Mouse (Mus musculus) layer of hippocampus, adult 8-10 months (tissue): ENCODE measurements around the gene Ak4. TPM values are rescaled to one million over a fixed set of nuclear protein-coding genes. Genes with fewer than 3 reads are reported as not detected.
"Not testable (repeated sequence)": the region's sequence is repeated elsewhere in the genome, so short reads cannot be mapped to it uniquely, and the experiment has no call there.

Experiments
- DNase-seq, 2 experiments: peaks; one replicate each; pipeline ENCODE4 v3.0.0; 2022; ENCODE audit warnings: low spot score in 2 of 2
- total RNA-seq, 4 experiments: library from RNA; stranded (reverse); gene quantifications; 2 replicates each; pipeline ENCODE4 v1.2.4; 2022

The Ak4 gene
- total RNA-seq, result 10 to 100 TPM; 49.4 to 89.0 (median 61.8) TPM

DNA sequence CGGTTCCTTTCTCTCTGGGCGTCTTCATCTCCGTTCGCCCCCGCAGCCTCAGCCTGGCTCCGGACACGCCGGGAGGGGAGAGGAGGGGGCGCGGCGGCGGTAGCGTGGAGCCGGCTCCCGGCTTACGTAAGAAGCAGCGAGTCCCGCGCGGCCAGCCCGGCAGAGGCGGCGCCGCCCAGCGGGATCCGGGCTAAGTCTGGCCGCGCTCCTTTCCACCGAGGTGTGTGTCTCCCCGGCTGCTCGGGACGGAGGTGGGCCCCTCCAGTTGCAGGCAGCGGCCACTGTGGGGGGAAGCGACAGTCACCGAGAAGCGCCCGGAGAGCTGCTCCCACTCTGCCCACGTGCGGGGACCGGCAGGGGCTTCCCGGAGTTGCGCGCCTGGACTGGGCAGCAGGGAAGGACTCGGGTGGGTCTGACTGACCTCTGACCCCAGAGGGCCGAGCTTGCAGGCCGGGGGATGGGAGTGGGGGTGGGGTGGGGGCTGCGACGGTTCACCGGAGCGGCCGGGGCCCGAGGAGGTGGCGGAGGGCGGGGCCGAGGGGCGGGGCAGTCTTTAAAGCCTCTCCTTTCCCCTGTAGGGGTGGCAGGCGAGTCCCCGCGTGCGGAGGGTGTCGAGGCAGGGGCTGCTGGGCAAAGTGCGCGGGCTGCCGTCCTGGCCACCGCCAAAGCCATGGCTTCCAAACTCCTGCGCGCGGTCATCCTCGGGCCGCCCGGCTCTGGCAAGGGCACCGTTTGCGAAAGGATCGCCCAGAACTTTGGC is at the start of gene Ak4:
Gene Ak4 (plus strand): TSS at position 127 of the 760 bp plus-strand sequence.
- peak; percentile 24 to 56 for DNase-seq

- no peak for DNase-seq
These were observed 49.3 kb upstream of the Ak4 start for GRCm38 (mm10) chr4:101369738-101370275.

DNA sequence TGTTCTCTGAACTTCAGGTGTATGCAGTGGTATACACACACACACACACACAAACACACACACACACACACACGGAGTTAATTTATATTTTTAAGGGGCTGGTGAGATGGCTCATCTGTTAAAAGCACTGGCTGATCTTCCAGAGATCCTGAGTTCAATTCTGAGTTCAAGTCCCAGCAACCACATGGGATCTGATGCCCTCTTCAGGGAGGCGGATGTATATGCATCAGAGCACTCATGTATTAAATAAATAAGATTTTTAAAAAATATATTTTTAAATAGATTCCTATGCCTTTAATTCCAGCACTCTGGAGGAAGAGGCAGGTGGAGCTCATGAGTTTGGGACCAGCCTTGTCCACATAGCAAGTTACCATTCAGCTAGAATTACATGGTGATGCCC is 46.8 kb upstream of the Ak4 start:
- DNase-seq, result no peak

- DNase-seq, result no peak
These were observed 46.3 kb upstream of the Ak4 start for GRCm38 (mm10) chr4:101372751-101373150.

GRCm38 (mm10) chr4:101374104-101374503 is 45.0 kb upstream of the Ak4 start:
- DNase-seq, result no peak

- DNase-seq, result no peak
These were observed 42.2 kb upstream of the Ak4 start for GRCm38 (mm10) chr4:101376835-101377234.

- no peak for DNase-seq
These were observed 40.8 kb upstream of the Ak4 start for GRCm38 (mm10) chr4:101378241-101378640.

GRCm38 (mm10) chr4:101378778-101379177 is 40.3 kb upstream of the Ak4 start:
- DNase-seq, result no peak

DNA sequence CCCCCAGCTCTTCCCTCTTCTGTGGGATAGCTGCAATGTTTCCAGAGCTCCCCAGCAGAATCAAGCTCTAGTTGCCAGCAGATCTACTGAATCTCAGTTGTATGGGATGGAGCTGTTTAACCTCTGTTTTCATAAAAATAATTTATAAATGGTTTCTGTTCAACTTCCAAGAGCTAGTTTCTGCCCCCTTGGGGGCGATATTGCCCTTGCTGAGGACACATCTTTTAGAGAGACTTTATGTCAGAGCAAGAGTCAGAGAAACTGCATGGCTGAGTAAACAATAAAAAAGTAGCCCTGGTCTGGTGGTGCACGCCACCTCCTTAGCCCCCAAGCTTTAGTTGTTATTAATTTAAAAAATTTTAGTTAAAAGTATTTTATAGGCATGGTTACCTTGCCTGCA is 34.1 kb upstream of the Ak4 start:
- no peak for DNase-seq

- no peak for DNase-seq
These were observed 30.8 kb upstream of the Ak4 start for GRCm38 (mm10) chr4:101388246-101388645.

DNA sequence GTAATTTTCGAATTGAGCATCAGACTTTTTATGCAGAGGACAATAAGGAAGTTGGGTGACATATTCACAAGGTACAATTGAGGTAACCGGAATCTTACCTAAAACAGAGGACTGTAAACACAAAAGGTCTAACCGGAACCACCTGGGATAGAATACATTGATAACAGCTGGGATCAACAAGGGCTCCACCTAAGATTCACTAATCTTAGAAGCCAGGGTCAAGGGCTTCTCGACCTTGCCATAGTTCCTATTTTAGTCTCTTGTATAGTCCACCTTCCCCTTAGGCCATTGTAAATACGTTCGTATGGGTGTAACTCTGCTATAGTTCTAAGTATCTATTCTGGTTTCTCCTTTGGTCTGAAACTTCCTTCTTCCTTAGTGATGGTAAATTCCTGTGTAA is 30.4 kb upstream of the Ak4 start:
- not testable (repeated sequence) for DNase-seq

DNA sequence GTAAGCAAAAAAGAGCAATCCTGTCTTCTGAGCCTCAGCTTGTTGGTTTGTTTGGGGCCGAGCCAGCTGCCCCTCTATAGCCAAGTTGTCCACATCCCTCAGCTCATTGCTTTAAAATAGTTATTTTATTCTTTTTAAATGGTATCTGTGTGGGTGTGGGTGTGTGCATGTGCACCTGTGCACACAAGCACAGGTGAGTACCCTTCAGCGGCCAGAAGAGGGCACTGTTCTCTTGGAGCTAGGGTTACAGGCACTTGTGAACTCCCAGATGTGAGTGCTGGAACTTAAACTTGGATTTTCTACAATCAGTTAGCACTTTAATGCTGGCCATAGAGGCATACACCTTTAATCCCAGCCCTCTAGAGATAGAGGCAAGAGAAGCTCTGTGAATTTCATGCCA is 26.8 kb upstream of the Ak4 start:
- DNase-seq, result no peak

DNA sequence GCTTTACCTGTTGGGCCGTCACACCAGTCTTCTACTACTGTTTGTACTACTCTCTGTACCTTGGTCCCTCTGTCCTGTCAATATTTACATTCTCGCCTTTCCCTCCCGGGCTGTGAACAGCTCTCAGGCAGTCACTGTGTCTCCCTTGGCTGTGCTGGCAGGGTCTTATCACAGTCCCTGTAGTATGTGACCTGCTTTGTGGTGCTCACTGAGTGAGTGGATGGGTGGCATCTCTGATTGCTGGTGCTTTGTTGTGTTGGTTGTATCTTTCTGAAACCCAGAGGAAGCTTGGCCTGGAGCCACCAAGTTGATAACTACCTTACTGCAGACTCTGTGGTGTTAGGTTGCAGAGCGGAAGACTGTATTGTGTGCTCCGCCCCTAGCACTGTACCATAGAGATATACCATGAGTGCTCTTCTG is 25.8 kb upstream of the Ak4 start:
- no peak for DNase-seq

DNA sequence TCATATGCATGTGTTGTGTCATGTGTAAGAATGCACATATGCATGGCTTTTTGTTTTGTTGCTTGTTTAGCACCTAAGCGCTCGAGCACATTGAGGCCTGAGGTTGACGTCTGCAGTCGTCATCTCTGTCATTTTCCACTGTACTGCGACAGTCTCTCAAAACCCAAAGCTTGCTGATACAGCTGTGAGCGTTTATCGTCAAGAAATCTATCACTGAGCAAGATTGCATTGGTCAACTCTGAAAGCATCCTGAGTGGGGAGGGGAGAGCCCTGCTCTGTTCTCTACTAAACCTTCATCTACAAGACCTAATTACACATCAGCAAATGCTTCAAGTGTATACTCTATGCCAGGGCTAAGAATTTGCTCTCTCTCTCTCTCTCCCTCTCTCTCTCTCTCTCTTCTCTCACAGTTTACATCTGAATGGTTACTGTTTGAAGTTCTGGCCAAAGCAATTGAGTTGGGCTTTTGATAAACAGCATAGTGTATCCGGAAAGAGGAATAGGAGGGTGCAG is 24.0 kb upstream of the Ak4 start:
- no peak for DNase-seq

DNA sequence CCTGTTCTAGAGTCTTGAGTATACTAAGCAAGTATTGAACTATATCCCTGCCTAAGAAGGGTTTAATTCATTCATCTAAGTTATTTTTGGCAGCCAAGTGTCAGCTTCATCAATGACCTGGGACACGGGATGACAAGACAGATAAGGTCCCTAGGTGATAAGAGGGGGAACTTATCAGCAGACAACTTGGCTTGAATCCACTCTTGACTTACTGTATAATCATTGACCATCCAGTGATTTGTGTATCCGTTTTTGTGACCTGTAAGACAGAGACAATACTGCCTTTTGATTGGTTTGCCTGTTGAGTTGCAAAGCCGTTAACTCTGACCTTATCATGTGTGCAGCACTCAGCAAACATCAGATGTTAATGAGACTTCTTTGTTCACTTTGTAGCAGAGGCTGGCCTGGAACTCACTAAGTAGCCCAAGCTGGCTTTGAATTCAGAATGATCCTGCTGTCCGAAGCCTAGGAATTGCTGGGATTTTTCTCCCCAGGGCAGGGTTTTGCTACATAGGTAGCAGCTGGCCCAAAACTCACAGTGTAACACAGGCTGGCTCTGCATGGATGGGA is 19.0 kb upstream of the Ak4 start:
- no peak for DNase-seq

GRCm38 (mm10) chr4:101401945-101402344 is 17.1 kb upstream of the Ak4 start:
- no peak for DNase-seq

DNA sequence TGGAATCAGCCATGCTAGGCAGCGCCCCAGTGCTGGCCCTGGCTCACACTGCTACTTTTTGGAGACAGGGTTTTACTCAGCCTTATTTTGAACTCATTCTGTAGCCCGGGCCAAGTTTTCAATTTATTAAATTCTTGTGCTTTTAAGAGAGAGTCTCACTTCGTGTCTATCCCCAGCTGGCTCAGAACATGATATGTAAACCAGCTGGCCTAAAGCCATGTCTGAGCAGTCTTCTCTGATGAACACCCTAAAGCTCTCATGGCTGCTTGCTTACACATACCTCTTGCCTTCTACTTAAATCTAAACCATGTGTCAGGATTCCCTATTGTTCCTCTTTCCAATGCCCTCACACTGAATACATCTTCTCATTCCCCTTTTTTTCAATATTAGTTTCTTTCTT is 14.2 kb upstream of the Ak4 start:
- no peak for DNase-seq

GRCm38 (mm10) chr4:101406411-101407196 is 12.5 kb upstream of the Ak4 start:
- DNase-seq, result no peak

DNA sequence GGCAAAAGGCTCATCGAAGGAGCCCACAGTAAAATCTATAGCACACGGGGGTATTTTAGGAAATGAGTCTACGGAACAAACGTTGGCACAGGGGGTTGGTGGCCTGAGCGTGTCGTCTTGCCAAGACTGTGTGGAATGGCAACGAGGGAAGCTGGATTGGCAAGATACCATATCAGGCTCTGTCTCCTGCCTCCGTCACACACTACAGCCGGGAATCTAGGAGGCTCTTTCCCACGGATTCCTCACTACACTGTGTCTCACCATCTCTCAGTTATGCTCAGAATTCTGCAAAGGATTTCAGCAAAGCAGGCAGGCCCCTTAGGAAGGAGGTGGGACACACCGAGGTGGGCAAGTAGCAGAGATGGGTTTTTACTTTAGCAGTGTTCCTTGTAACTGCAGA is 2.1 kb upstream of the Ak4 start:
- DNase-seq, result no peak

- no peak for DNase-seq
These were observed 1.1 kb downstream of the Ak4 start for GRCm38 (mm10) chr4:101419911-101420880.

- no peak for DNase-seq
These were observed 3.9 kb downstream of the Ak4 start for GRCm38 (mm10) chr4:101422996-101423395.
